17 mouse cellular contexts compared by ENCODE assay signal in the genomic region with DNA sequence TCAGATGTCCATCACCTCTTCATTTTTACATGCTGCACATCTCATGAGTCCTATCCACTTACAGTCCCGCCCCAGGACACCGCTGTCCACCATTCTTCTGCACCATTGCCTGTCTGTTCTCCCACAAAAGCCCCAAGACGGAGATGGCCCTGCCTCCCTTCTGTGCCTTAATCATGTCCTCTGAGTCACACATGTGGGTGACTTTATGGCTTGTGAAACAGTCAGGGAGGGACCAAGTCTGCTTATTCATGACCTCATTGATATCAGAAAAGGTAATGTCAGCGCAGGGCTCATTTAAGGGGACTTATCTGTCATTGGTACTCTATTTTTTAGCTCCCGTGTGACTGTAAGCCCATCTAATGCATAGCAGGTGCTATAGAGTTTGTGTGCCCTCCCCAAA.
DNase-seq lines count a peak whose midpoint lies in the region; ATAC-seq and TF ChIP-seq lines count a peak whose summit lies in the region.
"Had no signal": no experiment of that assay in that cellular context is flagged by ENCODE, and none has a peak within 500 bp of the region (broad histone marks: within the 10 kb centered on the region; RNA-seq: fewer than 3 reads in every experiment).

No protein-coding gene starts in this region.

- H3K4me1 ChIP-seq in midbrain, embryonic 11.5 days (ENCODE audit: control insufficient read depth, insufficient read depth, low read length) = peaks cover 3% of the 10 kb centered on the region; the same call in 1 of the 2 replicates
- peaks cover 4% of the 10 kb centered on the region; the same call in 1 of the 2 replicates for H3K4me1 ChIP-seq in midbrain, postnatal 0 days (ENCODE audit: insufficient read depth, low read length)
- H3K4me1 ChIP-seq in stomach, postnatal 0 days (replicated peaks; ENCODE audit: control insufficient read depth, insufficient read depth) = no peaks in the 10 kb centered on the region; the same call in 1 of the 2 replicates

- H3K9ac ChIP-seq in midbrain, embryonic 11.5 days (ENCODE audit: low read length) = no peak overlapping the region
- no peak overlapping the region for H3K9ac ChIP-seq in midbrain, postnatal 0 days (replicated peaks; ENCODE audit: low read length, poor library complexity, severe bottlenecking)
- no peak overlapping the region for H3K9ac ChIP-seq in stomach, postnatal 0 days (ENCODE audit: low read length)
- H3K9ac ChIP-seq: embryonic facial prominence, embryonic 12.5 days; forebrain, embryonic 12.5 days; forebrain, postnatal 0 days had no signal

- TF ChIP-seq EP300 in stomach, postnatal 0 days (optimal IDR thresholded peaks at IDR 0.05) = no peak

- no peaks in the 10 kb centered on the region for H3K9me3 ChIP-seq in midbrain, embryonic 11.5 days (ENCODE audit: control insufficient read depth, low read length)
- H3K9me3 ChIP-seq in midbrain, postnatal 0 days (ENCODE audit: low read length) = no peaks in the 10 kb centered on the region
- H3K9me3 ChIP-seq in stomach, postnatal 0 days (ENCODE audit: control insufficient read depth, low read length) = no peaks in the 10 kb centered on the region
- H3K9me3 ChIP-seq: embryonic facial prominence, embryonic 10.5 days; embryonic facial prominence, embryonic 12.5 days; forebrain, embryonic 12.5 days had no signal

- H3K27me3 ChIP-seq in midbrain, embryonic 11.5 days (ENCODE audit: control insufficient read depth, insufficient read depth, low read length) = no peaks in the 10 kb centered on the region
- no peaks in the 10 kb centered on the region for H3K27me3 ChIP-seq in midbrain, postnatal 0 days (ENCODE audit: insufficient read depth, low read length)
- H3K27me3 ChIP-seq in stomach, postnatal 0 days (ENCODE audit: control insufficient read depth, insufficient read depth, low read length) = no peaks in the 10 kb centered on the region
- H3K27me3 ChIP-seq: embryonic facial prominence, embryonic 12.5 days had no signal

- no peak overlapping the region for H3K4me2 ChIP-seq in midbrain, embryonic 11.5 days
- H3K4me2 ChIP-seq in midbrain, postnatal 0 days (ENCODE audit: low read depth, low read length, poor library complexity, severe bottlenecking) = no peak overlapping the region
- no peak overlapping the region for H3K4me2 ChIP-seq in stomach, postnatal 0 days (replicated peaks; ENCODE audit: low read depth)
- H3K4me2 ChIP-seq: embryonic facial prominence, embryonic 12.5 days; forebrain, embryonic 12.5 days had no signal

- peak; percentile 26 for DNase-seq in adrenal gland, adult 2 months
- DNase-seq in adrenal gland, postnatal 10 days = no peak
- peak; percentile 66 for DNase-seq in midbrain, embryonic 11.5 days (ENCODE audit: low spot score, missing footprints)
- DNase-seq in midbrain, postnatal 0 days (ENCODE audit: low spot score) = no peak
- no peak for DNase-seq in stomach, postnatal 0 days (ENCODE audit: low spot score)
- no peak for DNase-seq in heart, adult 8-10 months (ENCODE audit: low spot score)
- DNase-seq: adrenal gland, adult 8-10 months; adrenal gland, postnatal 25 days; cerebellum, adult 11-12 months; cerebellum, adult 2 months; cerebellum, adult 9-10 months; cerebellum, postnatal 10 days; cerebellum, postnatal 25 days had no signal

- no peaks in the 10 kb centered on the region for H3K36me3 ChIP-seq in midbrain, embryonic 11.5 days (ENCODE audit: control insufficient read depth, insufficient read depth, low read length)
- no peaks in the 10 kb centered on the region for H3K36me3 ChIP-seq in midbrain, postnatal 0 days (ENCODE audit: insufficient read depth, low read length)
- no peaks in the 10 kb centered on the region for H3K36me3 ChIP-seq in stomach, postnatal 0 days (ENCODE audit: control insufficient read depth, insufficient read depth, low read length)
- H3K36me3 ChIP-seq: embryonic facial prominence, embryonic 10.5 days; embryonic facial prominence, embryonic 12.5 days; forebrain, embryonic 12.5 days had no signal

- WGBS in midbrain, embryonic 11.5 days = 91% methylated on average over 5 of the region's 5 CpGs
- 90% methylated on average over 5 of the region's 5 CpGs for WGBS in midbrain, postnatal 0 days
- 84% methylated on average over 5 of the region's 5 CpGs for WGBS in stomach, postnatal 0 days

- no peak overlapping the region for H3K27ac ChIP-seq in midbrain, embryonic 11.5 days (ENCODE audit: low read depth, low read length)
- no peak overlapping the region for H3K27ac ChIP-seq in midbrain, postnatal 0 days (ENCODE audit: low read depth, low read length)
- H3K27ac ChIP-seq in stomach, postnatal 0 days (replicated peaks) = no peak overlapping the region
- H3K27ac ChIP-seq: embryonic facial prominence, embryonic 10.5 days; embryonic facial prominence, embryonic 12.5 days; forebrain, embryonic 12.5 days had no signal

- no peak for TF ChIP-seq CTCF in midbrain, postnatal 0 days (IDR thresholded peaks at IDR 0.05)
- TF ChIP-seq CTCF in stomach, postnatal 0 days (IDR thresholded peaks at IDR 0.05; ENCODE audit: low read depth) = no peak

- H3K4me3 ChIP-seq in midbrain, embryonic 11.5 days (ENCODE audit: low read depth, low read length) = no peak overlapping the region
- H3K4me3 ChIP-seq in midbrain, postnatal 0 days (ENCODE audit: low read depth, low read length) = no peak overlapping the region
- H3K4me3 ChIP-seq in stomach, postnatal 0 days (ENCODE audit: low read depth, low read length) = no peak overlapping the region
- H3K4me3 ChIP-seq: embryonic facial prominence, embryonic 10.5 days; embryonic facial prominence, embryonic 12.5 days; forebrain, embryonic 12.5 days had no signal

- ATAC-seq in midbrain, embryonic 11.5 days (ENCODE audit: low FRiP score) = no peak
- no peak for ATAC-seq in midbrain, postnatal 0 days (ENCODE audit: low FRiP score)
- peak; percentile 54; the same call in 1 of the 2 replicates for ATAC-seq in stomach, postnatal 0 days (ENCODE audit: low FRiP score, low TSS enrichment)
- ATAC-seq: forebrain, postnatal 0 days had no signal

Comparison
In these comparisons a context has a peak if more than half of its experiments do, and no peak if none do; other contexts are left out.
1. DNase-seq: peak in adrenal gland, adult 2 months (single experiment) and midbrain, embryonic 11.5 days (single experiment); none in adrenal gland, postnatal 10 days (single experiment), midbrain, postnatal 0 days (single experiment), stomach, postnatal 0 days (single experiment) and heart, adult 8-10 months (single experiment).